Mouse (Mus musculus) small intestine, adult 2 months (tissue): ENCODE measurements at regions not wholly inside any gene's neighbourhood (a gene's known extent, or its start where the extent isn't known, plus 50 kb on each side); places are given as distances from the start of the nearest gene placed in this dataset.

Experiments
- H3K27ac ChIP-seq: fragments of 200-500 bp; 2 replicates; pipeline ENCODE4 v1.5.1; 2012; ENCODE audit warnings: low read depth, low read length, control low read depth, inconsistent platforms; ENCODE audit not compliant: insufficient read depth
- H3K27me3 ChIP-seq: fragments of 200-500 bp; 2 replicates; pipeline ENCODE4 v1.6.1; 2012; ENCODE audit warnings: mild to moderate bottlenecking, moderate library complexity, low read length, inconsistent platforms; ENCODE audit not compliant: control insufficient read depth, insufficient read depth
- H3K36me3 ChIP-seq: fragments of 200-500 bp; 2 replicates; pipeline ENCODE4 v1.6.1; 2012; ENCODE audit warnings: mild to moderate bottlenecking, low read length, control low read depth, inconsistent platforms; ENCODE audit not compliant: control insufficient read depth, insufficient read depth
- H3K4me1 ChIP-seq: fragments of 200-500 bp; 2 replicates; pipeline ENCODE4 v1.6.1; 2012; ENCODE audit warnings: low read length, inconsistent platforms, mixed read lengths; ENCODE audit not compliant: control insufficient read depth, insufficient read depth, insufficient read length
- H3K4me3 ChIP-seq: fragments of 200-500 bp; 2 replicates; pipeline ENCODE4 v1.5.1; 2012; ENCODE audit warnings: low read depth, mild to moderate bottlenecking, control low read depth, inconsistent platforms, low read length, moderate library complexity
- CTCF ChIP-seq: fragments of 200-500 bp; IDR thresholded peaks from 2 replicates; pipeline ENCODE4 v1.5.1; 2012; ENCODE audit warnings: low read depth, mild to moderate bottlenecking, control low read depth, inconsistent platforms, low read length, moderate library complexity, mixed read lengths; ENCODE audit not compliant: insufficient replicate concordance, insufficient read length; ENCODE audit errors: extremely low read depth
- POLR2A ChIP-seq: fragments of 200-500 bp; IDR thresholded peaks from 2 replicates; pipeline ENCODE4 v1.6.1; 2012; ENCODE audit warnings: low read depth, mild to moderate bottlenecking, control low read depth, inconsistent platforms, low read length, moderate library complexity
- WGBS: fragments of 180-500 bp; shearing (Covaris S2); methylation state at CpG from one replicate; pipeline ENCODE4 v1.1.7; 2018; 5-methylcytosine and 5-hydroxymethylcytosine counted together

DNA sequence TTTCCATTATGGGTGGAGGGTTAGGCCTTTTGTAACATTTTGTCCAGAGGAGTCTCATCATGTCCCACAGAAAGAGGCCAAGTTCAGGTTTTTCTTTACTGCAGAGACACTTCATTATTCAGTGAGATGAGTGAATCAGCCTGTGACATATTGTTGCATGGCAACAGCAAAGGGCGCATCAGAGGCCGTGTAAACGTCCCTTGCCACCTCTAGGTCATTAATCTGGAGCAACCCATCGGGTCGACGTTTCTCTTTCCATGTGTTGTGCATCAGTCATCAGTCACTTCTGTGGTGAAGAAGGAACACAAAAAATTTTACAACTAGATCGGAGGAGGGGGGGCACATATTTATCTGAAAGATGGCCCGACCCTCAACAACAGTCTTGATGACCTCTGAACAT lies 519.3 kb upstream of the Gm26657 start:
- H3K36me3 ChIP-seq = no peaks in the 10 kb centered on the region
- TF ChIP-seq CTCF = no peak
- TF ChIP-seq POLR2A = no peak
- no peak overlapping the region for H3K4me3 ChIP-seq
- H3K4me1 ChIP-seq = no peaks in the 10 kb centered on the region
- WGBS = 73% methylated on average over 8 of the region's 8 CpGs
- H3K27me3 ChIP-seq = no peaks in the 10 kb centered on the region
- H3K27ac ChIP-seq = no peak overlapping the region

DNA sequence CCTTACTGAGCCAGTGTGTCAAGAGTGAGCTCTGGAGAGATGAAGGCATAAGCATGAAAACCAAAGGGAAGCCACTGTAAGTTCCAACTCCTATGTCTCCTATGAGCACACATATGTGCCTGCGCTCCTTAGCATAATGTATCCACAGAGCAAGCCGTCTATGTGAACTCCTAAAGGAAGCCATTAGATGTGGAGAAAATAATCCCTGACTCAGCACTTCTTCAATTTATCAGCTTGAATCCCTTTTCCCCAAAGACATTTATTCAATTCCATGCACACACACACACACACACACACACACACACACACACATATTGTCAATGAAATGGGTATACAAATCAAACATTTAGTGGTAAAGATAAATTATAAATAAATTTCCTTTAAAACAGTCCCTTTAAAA lies 530.4 kb upstream of the Gm26657 start:
- no peak overlapping the region for H3K27ac ChIP-seq
- TF ChIP-seq CTCF (no peak), POLR2A (no peak)
- no peak overlapping the region for H3K4me3 ChIP-seq
- H3K36me3 ChIP-seq = no peaks in the 10 kb centered on the region
- WGBS = 97% methylated on average over 2 of the region's 2 CpGs
- H3K27me3 ChIP-seq = no peaks in the 10 kb centered on the region
- H3K4me1 ChIP-seq = no peaks in the 10 kb centered on the region

DNA sequence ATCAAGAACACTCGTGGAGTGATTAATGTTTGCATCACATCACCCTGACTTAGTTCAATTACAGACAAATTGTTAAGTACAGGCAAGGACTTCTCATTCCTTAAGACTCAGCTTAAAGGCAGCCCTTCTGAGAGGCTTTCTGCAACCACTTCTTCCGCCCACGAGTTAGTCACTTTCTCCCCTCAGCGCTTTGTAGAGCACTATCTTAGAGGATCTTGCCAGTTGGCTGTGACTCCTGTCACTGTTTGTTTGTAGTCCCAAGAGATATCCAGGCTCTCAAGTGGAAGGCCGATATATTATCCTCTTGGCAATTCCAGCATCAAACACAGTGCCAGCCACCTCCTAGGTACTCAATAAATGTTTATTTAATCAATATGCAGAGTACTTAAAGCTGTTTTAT lies 532.1 kb upstream of the Gm26657 start:
- no peak for TF ChIP-seq CTCF
- no peak for TF ChIP-seq POLR2A
- 46% methylated on average over 5 of the region's 5 CpGs for WGBS

DNA sequence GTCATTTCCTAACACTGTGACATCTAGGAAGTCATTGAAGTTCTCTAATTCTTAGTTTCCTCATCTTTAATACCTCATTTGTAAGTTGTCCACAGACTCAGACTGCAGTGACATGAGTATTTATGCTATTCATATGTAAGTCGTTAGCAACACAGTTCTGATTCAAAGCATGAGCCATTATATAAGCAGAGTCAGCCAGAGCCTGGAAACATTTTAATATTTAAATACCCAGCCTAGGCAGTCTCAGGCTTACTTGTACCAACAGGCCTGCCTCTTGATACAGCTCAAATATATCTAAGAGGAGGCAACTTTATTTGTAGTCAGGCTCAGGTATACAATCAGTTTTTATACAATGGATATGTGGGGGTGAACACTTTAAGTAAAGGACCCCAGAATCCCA lies 534.8 kb upstream of the Gm26657 start:
- 77% methylated on average over 1 of the region's 1 CpGs for WGBS
- Histone ChIP-seq H3K4me3 (no peak overlapping the region), H3K27me3 (no peaks in the 10 kb centered on the region), H3K27ac (no peak overlapping the region), H3K36me3 (no peaks in the 10 kb centered on the region), H3K4me1 (no peaks in the 10 kb centered on the region)
- TF ChIP-seq CTCF (no peak), POLR2A (no peak)

More for the DNA sequence above, 532.1 kb upstream of the Gm26657 start:
- Histone ChIP-seq H3K27me3 (no peaks in the 10 kb centered on the region), H3K36me3 (no peaks in the 10 kb centered on the region), H3K4me3 (no peak overlapping the region), H3K27ac (no peak overlapping the region), H3K4me1 (no peaks in the 10 kb centered on the region)

DNA sequence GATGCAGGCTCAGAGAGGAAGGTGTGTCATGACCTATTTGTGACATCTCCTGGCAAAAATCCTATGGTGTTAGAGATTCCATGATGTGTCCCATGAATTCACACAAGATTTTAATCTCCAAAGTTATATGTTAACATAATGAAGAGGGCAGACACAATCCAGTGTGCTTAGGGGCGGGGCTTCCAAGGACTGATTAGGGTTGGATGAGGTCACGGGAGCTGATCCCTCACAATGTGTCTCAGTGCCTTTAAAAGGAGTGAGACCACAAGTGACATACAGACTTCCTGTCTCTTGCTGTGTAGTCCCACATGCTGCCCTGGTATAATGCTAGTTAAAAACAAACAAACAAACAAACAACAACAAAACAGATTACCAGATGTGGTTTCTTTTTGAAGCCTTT lies 546.5 kb upstream of the Gm26657 start:
- 44% methylated on average over 2 of the region's 2 CpGs for WGBS

DNA sequence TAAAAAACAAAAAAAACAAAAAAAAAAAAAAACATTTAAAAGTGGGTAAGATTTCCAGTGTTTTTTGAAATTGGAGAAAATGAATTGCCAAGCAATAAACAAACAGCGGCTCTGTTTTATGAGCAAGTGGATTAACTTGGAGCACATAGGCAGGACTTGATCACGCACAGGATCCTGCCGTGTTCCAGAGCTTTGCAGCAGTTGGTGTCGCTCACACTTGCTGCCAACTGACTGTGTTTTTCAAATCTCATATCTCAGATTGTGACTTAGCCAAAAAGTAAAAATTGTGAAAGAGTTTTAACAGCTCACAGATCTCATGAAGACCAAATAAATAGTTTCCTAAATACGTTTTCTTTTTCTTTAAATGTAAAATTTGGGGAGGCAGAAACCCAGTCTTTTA lies 547.4 kb upstream of the Gm26657 start:
- Histone ChIP-seq H3K27ac (no peak overlapping the region), H3K36me3 (no peaks in the 10 kb centered on the region), H3K4me1 (no peaks in the 10 kb centered on the region), H3K27me3 (no peaks in the 10 kb centered on the region), H3K4me3 (no peak overlapping the region)
- TF ChIP-seq CTCF = no peak
- no peak for TF ChIP-seq POLR2A
- WGBS = 80% methylated on average over 5 of the region's 5 CpGs

More for the DNA sequence above, 546.5 kb upstream of the Gm26657 start:
- TF ChIP-seq CTCF (no peak), POLR2A (no peak)
- Histone ChIP-seq H3K36me3 (no peaks in the 10 kb centered on the region), H3K4me1 (no peaks in the 10 kb centered on the region), H3K4me3 (no peak overlapping the region), H3K27me3 (no peaks in the 10 kb centered on the region), H3K27ac (no peak overlapping the region)

DNA sequence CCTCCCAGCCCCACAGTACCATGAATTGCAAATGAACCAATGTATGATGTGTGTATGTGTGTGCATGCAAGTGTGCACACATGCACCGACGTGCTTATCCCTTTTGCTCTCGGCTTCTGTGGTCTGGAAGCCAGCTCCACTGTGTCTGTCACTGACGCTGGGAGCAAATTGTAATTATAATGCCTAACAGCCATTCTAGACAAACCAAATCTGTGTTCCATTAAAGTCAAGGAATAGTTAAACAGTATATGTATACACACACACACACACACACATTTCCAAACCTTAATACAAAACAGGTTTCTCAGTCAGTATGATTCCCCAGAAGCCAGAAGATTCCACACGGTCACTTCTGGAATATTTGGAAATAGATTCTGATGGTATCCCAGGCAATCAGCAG lies 560.3 kb upstream of the Gm26657 start:
- TF ChIP-seq CTCF (no peak), POLR2A (no peak)
- Histone ChIP-seq H3K36me3 (no peaks in the 10 kb centered on the region), H3K27me3 (no peaks in the 10 kb centered on the region), H3K4me3 (no peak overlapping the region), H3K27ac (no peak overlapping the region), H3K4me1 (no peaks in the 10 kb centered on the region)
- WGBS = 87% methylated on average over 5 of the region's 5 CpGs

DNA sequence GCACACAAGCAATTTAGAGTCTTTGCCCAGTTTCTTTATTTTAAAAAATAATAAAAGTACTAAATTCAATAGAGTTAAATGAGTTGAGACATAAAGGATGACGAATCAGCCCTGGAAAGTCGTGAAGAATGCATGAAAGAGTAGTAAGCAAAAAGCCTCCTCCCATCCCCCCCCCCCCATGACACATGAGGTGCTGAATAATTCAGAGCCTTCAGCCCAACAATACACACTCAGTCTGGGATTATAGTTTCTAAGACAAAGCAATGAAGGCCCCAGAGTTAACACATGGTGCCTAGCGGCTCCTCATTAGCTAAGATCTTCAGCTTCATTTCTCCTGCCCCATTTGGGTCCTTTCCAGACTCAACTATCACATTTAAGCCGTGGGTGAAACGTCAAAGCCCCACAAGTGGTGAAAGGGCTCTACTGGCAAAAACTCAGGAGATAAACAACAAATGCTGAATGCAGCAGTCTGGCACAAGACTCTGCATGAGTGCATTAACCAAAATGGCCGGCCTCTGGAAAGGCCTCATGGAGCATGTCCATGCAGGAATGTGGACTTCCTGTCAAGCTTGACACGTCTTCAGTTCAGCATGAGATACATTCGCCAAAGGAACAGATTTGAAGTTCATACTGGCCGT lies 560.9 kb upstream of the Gm26657 start:
- Histone ChIP-seq H3K27me3 (no peaks in the 10 kb centered on the region), H3K27ac (no peak overlapping the region), H3K4me3 (no peak overlapping the region), H3K4me1 (no peaks in the 10 kb centered on the region), H3K36me3 (no peaks in the 10 kb centered on the region)
- WGBS = 79% methylated on average over 9 of the region's 9 CpGs
- TF ChIP-seq CTCF (no peak), POLR2A (no peak)
